Mouse (Mus musculus) frontal cortex, postnatal 14 days (tissue): Measurements from ENCODE around the gene Fam229a.
"Not testable (repeated sequence)": the region's sequence is repeated elsewhere in the genome, so short reads cannot be mapped to it uniquely, and the experiment has no call there.

Experiments used
- DNase-seq, 2 experiments: peaks; one replicate each; pipeline ENCODE4 v3.0.0; 2022; ENCODE audit warnings: low spot score in 2 of 2

Gene Fam229a

GRCm38 (mm10) chr4:129490972-129491880 is at the start of gene Fam229a, which contains the start of gene Tssk3:
TSS of gene Fam229a (plus strand) at chr4:129491190.
TSS of gene Tssk3 (minus strand) at chr4:129491022.
- DNase-seq, result no peak

GRCm38 (mm10) chr4:129447360-129447759 is 43.6 kb upstream of the Fam229a start:
- no peak for DNase-seq

- no peak for DNase-seq
Observed at GRCm38 (mm10) chr4:129447778-129448563, 43.0 kb upstream of the Fam229a start.

GRCm38 (mm10) chr4:129448713-129449112 is 42.3 kb upstream of the Fam229a start:
- DNase-seq, result no peak

- no peak for DNase-seq
Observed at GRCm38 (mm10) chr4:129450851-129451250, 40.1 kb upstream of the Fam229a start.

GRCm38 (mm10) chr4:129451471-129452169 is 39.4 kb upstream of the Fam229a start:
- DNase-seq, result no peak

- DNase-seq, result peak; percentile 40 to 55
Observed at GRCm38 (mm10) chr4:129455265-129455664, 35.7 kb upstream of the Fam229a start.

- DNase-seq, result no peak
Observed at GRCm38 (mm10) chr4:129456126-129456525, 34.9 kb upstream of the Fam229a start.

GRCm38 (mm10) chr4:129457311-129457710 is 33.7 kb upstream of the Fam229a start:
- not testable (repeated sequence) for DNase-seq

- no peak for DNase-seq
Observed at GRCm38 (mm10) chr4:129459726-129460125, 31.3 kb upstream of the Fam229a start.

GRCm38 (mm10) chr4:129460827-129461182 is 30.2 kb upstream of the Fam229a start:
- no peak for DNase-seq

- DNase-seq, result peak; percentile 100
Observed at GRCm38 (mm10) chr4:129461183-129461960, 29.6 kb upstream of the Fam229a start, which contains the start of gene Bsdc1. TSS of gene Bsdc1 (plus strand) at chr4:129461581.

- no peak for DNase-seq
Observed at GRCm38 (mm10) chr4:129462118-129462517, 28.9 kb upstream of the Fam229a start.

GRCm38 (mm10) chr4:129463097-129464059 is 27.6 kb upstream of the Fam229a start:
- DNase-seq, result no peak

GRCm38 (mm10) chr4:129464286-129464815 is 26.6 kb upstream of the Fam229a start:
- DNase-seq, result no peak

GRCm38 (mm10) chr4:129476047-129476446 is 14.9 kb upstream of the Fam229a start:
- DNase-seq, result no peak

GRCm38 (mm10) chr4:129479863-129480262 is 11.1 kb upstream of the Fam229a start:
- DNase-seq, result no peak

GRCm38 (mm10) chr4:129481090-129481489 is 9.9 kb upstream of the Fam229a start:
- DNase-seq, result no peak

GRCm38 (mm10) chr4:129494681-129495080 is 3.7 kb downstream of the Fam229a start:
- no peak for DNase-seq
